Mouse (Mus musculus) MEL (cell line): ENCODE measurements at regions not wholly inside any gene's neighbourhood (a gene's known extent, or its start where the extent isn't known, plus 50 kb on each side); places are given as distances from the start of the nearest gene placed in this dataset.

Experiments
- BHLHE40 ChIP-seq: IDR thresholded peaks from 2 replicates; pipeline ENCODE4 v1.6.1; 2012; ENCODE audit warnings: low read depth, mild to moderate bottlenecking, inconsistent platforms, low read length, improper control_type of control experiment, borderline replicate concordance
- CTCF ChIP-seq, 3 experiments: IDR thresholded peaks in 2 of 3; conservative IDR thresholded peaks in 1 of 3; 2 replicates each; pipeline ENCODE4 v1.5.1; 2011 to 2012; ENCODE audit warnings: low read length in 3 of 3, low read depth in 2 of 3, mild to moderate bottlenecking in 2 of 3, improper control_type of control experiment in 1 of 3, inconsistent platforms in 1 of 3, mixed read lengths in 1 of 3, moderate library complexity in 1 of 3; ENCODE audit not compliant: control insufficient read depth in 1 of 3, insufficient read depth in 1 of 3, poor library complexity in 1 of 3, severe bottlenecking in 1 of 3
- HCFC1 ChIP-seq: IDR thresholded peaks from 2 replicates; pipeline ENCODE4 v1.6.1; 2012; ENCODE audit warnings: low read depth, mild to moderate bottlenecking, inconsistent platforms, low read length, improper control_type of control experiment, moderate library complexity
- JUND ChIP-seq: IDR thresholded peaks from 2 replicates; pipeline ENCODE4 v1.6.1; 2011; ENCODE audit warnings: low read depth, mild to moderate bottlenecking, improper control_type of control experiment, low read length
- MAFK ChIP-seq: IDR thresholded peaks from 2 replicates; pipeline ENCODE4 v1.6.1; 2011; ENCODE audit warnings: low read depth, mild to moderate bottlenecking, low read length, improper control_type of control experiment, borderline replicate concordance
- MYB ChIP-seq: IDR thresholded peaks from 2 replicates; pipeline ENCODE4 v1.6.1; 2011; ENCODE audit warnings: mild to moderate bottlenecking, low read depth, low read length, improper control_type of control experiment
- POLR2A ChIP-seq, 2 experiments: IDR thresholded peaks; 2 replicates each; pipeline ENCODE4 v1.6.1; 2011 to 2012; ENCODE audit warnings: low read length in 2 of 2, mild to moderate bottlenecking in 2 of 2, control low read depth in 1 of 2, improper control_type of control experiment in 1 of 2, low read depth in 1 of 2, moderate library complexity in 1 of 2; ENCODE audit not compliant: control insufficient read depth in 1 of 2, insufficient read depth in 1 of 2, poor library complexity in 1 of 2
- POLR2AphosphoS2 ChIP-seq: IDR thresholded peaks from 2 replicates; pipeline ENCODE4 v1.6.1; 2011; ENCODE audit warnings: low read length, improper control_type of control experiment
- POLR2AphosphoS5 ChIP-seq: IDR thresholded peaks from 2 replicates; pipeline ENCODE4 v1.6.1; 2012; ENCODE audit warnings: low read depth, borderline replicate concordance, mild to moderate bottlenecking, inconsistent platforms, low read length, moderate library complexity, mixed read lengths
- TCF12 ChIP-seq: IDR thresholded peaks from 2 replicates; pipeline ENCODE4 v1.6.1; 2014; ENCODE audit warnings: low read depth, mild to moderate bottlenecking, inconsistent platforms, low read length, improper control_type of control experiment, moderate library complexity
- ZKSCAN1 ChIP-seq: IDR thresholded peaks from 2 replicates; pipeline ENCODE4 v1.6.1; 2012; ENCODE audit warnings: low read depth, mild to moderate bottlenecking, inconsistent platforms, low read length, improper control_type of control experiment, moderate library complexity

GRCm38 (mm10) chr6:13964471-13964870, 93.2 kb upstream of the 2610001J05Rik start:
- TF ChIP-seq CTCF (IDR thresholded peaks at IDR 0.05 in 2 of 3, conservative IDR thresholded peaks at IDR 0.05 in 1 of 3; ENCODE audit: control insufficient read depth in 1 of 3, insufficient read depth in 1 of 3, low read depth in 2 of 3, low read length in 3 of 3, poor library complexity in 1 of 3, severe bottlenecking in 1 of 3) (no peak), BHLHE40 (no peak), POLR2AphosphoS2 (no peak), POLR2A (IDR thresholded peaks at IDR 0.05; ENCODE audit: control insufficient read depth in 1 of 2, insufficient read depth in 1 of 2, low read depth in 1 of 2, low read length in 2 of 2, poor library complexity in 1 of 2) (no peak), JUND (no peak), TCF12 (no peak), ZKSCAN1 (no peak), MAFK (no peak), HCFC1 (no peak), MYB (no peak), POLR2AphosphoS5 (no peak)
